Mouse (Mus musculus): ENCODE measurements around the gene Rere. TPM values are rescaled to one million over a fixed set of nuclear protein-coding genes. Genes with fewer than 3 reads are reported as not detected.

Rere gene
- polyA plus RNA-seq, 1 experiment from 2014 or later: 8.3 TPM

DNA sequence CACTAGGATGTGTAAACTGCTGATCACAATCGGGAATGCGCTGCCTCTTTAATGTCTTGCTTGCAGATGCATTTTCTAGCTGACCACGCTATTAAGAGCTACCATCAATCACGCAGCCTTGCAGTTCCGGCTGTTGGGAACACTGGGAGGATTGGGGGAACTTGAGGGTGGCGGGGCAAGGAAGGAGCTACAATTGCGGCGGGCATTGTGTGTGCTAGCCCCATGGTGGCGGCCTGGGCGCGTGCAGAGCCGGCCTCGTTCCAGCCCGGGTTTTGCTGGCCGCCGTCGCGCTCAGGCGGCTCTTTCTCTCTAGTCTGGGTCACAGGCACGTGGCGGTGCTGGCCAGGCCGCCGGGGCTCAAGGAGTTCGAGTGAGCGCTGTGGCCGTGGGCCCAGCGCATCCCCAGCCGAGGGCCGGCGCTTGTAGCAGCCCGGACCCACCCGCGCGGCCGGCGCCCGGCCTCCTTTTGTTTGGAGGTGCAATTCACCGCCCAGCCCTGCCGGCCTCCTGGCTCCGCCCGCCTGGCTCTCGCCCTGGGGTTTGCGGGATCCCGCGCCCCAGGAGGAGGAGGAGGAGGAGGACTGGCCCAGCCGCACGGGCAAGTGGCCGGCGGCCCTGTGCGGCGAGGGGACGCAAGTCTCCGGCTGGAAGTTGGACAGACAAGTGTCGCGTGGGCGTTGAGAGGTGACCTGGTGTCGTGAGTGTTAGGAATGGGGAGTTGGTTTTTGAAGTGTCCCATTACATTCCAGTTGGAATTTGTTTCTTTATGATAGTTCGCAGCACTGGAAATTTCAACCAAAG lies 90.3 kb downstream of the Rere start:
- no peaks in the 10 kb centered on the region for H3K36me3 ChIP-seq (ENCODE audit: control insufficient read depth, insufficient read depth, low read length)
- TF ChIP-seq EP300 (optimal IDR thresholded peaks at IDR 0.05) (no peak), CTCF (IDR thresholded peaks at IDR 0.05; ENCODE audit: low read depth) (peak; percentile 48; the same call in 1 of the 2 replicates)
- peaks cover 12% of the 10 kb centered on the region for H3K4me1 ChIP-seq (replicated peaks; ENCODE audit: control insufficient read depth, insufficient read depth)
- peak; percentile 83 for DNase-seq (ENCODE audit: low spot score)
- ATAC-seq (ENCODE audit: low FRiP score, low TSS enrichment): peak; percentile 88
- H3K27me3 ChIP-seq (ENCODE audit: control insufficient read depth, insufficient read depth, low read length): no peaks in the 10 kb centered on the region
- WGBS: under 1% methylated on average over 46 of the region's 58 CpGs
- H3K27ac ChIP-seq (replicated peaks): peak overlapping the region; percentile 86
- H3K4me2 ChIP-seq (replicated peaks; ENCODE audit: low read depth): peak overlapping the region; percentile 97
- H3K4me3 ChIP-seq (ENCODE audit: low read depth, low read length): peak overlapping the region; percentile 59
- H3K9ac ChIP-seq (ENCODE audit: low read length): peak overlapping the region; percentile 74
- no peaks in the 10 kb centered on the region for H3K9me3 ChIP-seq (ENCODE audit: control insufficient read depth, low read length)

DNA sequence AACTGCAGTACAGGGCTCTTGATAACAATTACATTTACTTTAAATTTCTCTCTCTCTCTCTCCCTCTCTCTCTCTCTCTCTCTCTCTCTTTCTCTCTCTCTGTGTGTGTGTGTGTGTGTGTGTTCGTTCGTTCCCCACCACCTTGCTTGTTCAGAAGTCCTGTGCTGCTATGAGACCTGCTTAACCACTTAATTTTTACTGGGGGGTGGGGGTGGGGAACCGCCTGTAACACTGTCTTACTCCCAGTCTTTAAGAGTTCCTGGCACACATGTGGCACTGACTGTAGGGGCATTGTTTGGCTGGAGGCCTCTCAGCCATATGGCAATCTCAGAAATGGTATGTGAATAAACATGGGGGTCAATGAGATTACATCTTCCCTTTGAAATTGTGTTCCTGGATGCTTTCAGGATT lies 91.2 kb downstream of the Rere start:
- Histone ChIP-seq H3K27ac (replicated peaks) (peak overlapping the region; percentile 40; the same call in 1 of the 2 replicates), H3K4me2 (replicated peaks; ENCODE audit: low read depth) (peak overlapping the region; percentile 97), H3K36me3 (ENCODE audit: control insufficient read depth, insufficient read depth, low read length) (no peaks in the 10 kb centered on the region), H3K4me1 (replicated peaks; ENCODE audit: control insufficient read depth, insufficient read depth) (peaks cover 12% of the 10 kb centered on the region), H3K4me3 (ENCODE audit: low read depth, low read length) (peak overlapping the region; percentile 59; the same call in 1 of the 2 replicates), H3K9ac (ENCODE audit: low read length) (no peak overlapping the region), H3K9me3 (ENCODE audit: control insufficient read depth, low read length) (no peaks in the 10 kb centered on the region), H3K27me3 (ENCODE audit: control insufficient read depth, insufficient read depth, low read length) (no peaks in the 10 kb centered on the region)
- TF ChIP-seq EP300 (optimal IDR thresholded peaks at IDR 0.05): no peak
- no peak for TF ChIP-seq CTCF (IDR thresholded peaks at IDR 0.05; ENCODE audit: low read depth)
- DNase-seq (ENCODE audit: low spot score) (no peak), ATAC-seq (ENCODE audit: low FRiP score, low TSS enrichment) (no peak)
- 23% methylated on average over 3 of the region's 3 CpGs for WGBS

- Histone ChIP-seq H3K36me3 (ENCODE audit: control insufficient read depth, insufficient read depth, low read length) (no peaks in the 10 kb centered on the region), H3K27me3 (ENCODE audit: control insufficient read depth, insufficient read depth, low read length) (no peaks in the 10 kb centered on the region), H3K4me2 (replicated peaks; ENCODE audit: low read depth) (peak overlapping the region; percentile 97), H3K4me3 (ENCODE audit: low read depth, low read length) (no peak overlapping the region), H3K9me3 (ENCODE audit: control insufficient read depth, low read length) (no peaks in the 10 kb centered on the region), H3K27ac (replicated peaks) (peak overlapping the region; percentile 40; the same call in 1 of the 2 replicates), H3K9ac (ENCODE audit: low read length) (no peak overlapping the region), H3K4me1 (replicated peaks; ENCODE audit: control insufficient read depth, insufficient read depth) (peaks cover 12% of the 10 kb centered on the region)
- 9% methylated on average over 15 of the region's 15 CpGs for WGBS
- peak; percentile 31 for DNase-seq (ENCODE audit: low spot score)
- no peak for TF ChIP-seq CTCF (IDR thresholded peaks at IDR 0.05; ENCODE audit: low read depth)
- peak; percentile 38 for ATAC-seq (ENCODE audit: low FRiP score, low TSS enrichment)
Observed at GRCm38 (mm10) chr4:150373111-150374109, 92.0 kb downstream of the Rere start.

- 31% methylated on average over 9 of the region's 9 CpGs for WGBS
- Histone ChIP-seq H3K4me3 (ENCODE audit: low read depth, low read length) (no peak overlapping the region), H3K9ac (ENCODE audit: low read length) (no peak overlapping the region), H3K27ac (replicated peaks) (no peak overlapping the region), H3K4me1 (replicated peaks; ENCODE audit: control insufficient read depth, insufficient read depth) (peaks cover 8% of the 10 kb centered on the region), H3K4me2 (replicated peaks; ENCODE audit: low read depth) (no peak overlapping the region), H3K36me3 (ENCODE audit: control insufficient read depth, insufficient read depth, low read length) (no peaks in the 10 kb centered on the region), H3K27me3 (ENCODE audit: control insufficient read depth, insufficient read depth, low read length) (no peaks in the 10 kb centered on the region), H3K9me3 (ENCODE audit: control insufficient read depth, low read length) (no peaks in the 10 kb centered on the region)
- TF ChIP-seq EP300 (optimal IDR thresholded peaks at IDR 0.05) (no peak), CTCF (IDR thresholded peaks at IDR 0.05; ENCODE audit: low read depth) (no peak)
- no peak for DNase-seq (ENCODE audit: low spot score)
- ATAC-seq (ENCODE audit: low FRiP score, low TSS enrichment): no peak
Observed at GRCm38 (mm10) chr4:150374651-150375447, 93.4 kb downstream of the Rere start.

DNA sequence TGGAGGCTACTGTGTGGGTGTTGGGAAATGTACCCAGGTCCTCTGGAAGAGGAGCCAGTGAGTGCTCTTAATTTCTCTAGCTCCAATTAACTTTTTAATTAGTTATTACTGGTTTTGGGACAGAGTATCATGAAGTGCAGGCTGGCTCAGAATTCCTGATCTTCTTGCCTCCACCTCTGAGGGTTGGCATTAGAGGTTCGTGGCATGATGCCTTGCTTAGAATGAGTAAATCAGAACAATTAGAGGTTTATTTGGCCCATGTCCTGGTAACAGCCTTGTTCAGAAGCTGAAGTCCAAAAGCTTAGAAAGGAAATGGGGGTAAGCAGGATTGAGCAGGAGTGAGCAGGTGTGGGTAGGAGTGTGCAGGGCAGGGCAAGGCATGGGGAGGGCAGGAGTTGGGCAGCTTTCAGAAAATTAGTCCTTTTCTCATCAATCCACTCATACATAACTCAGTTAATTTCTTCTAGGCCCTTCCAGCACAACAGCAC lies 94.0 kb downstream of the Rere start:
- DNase-seq (ENCODE audit: low spot score) (no peak), ATAC-seq (ENCODE audit: low FRiP score, low TSS enrichment) (no peak)
- WGBS: 73% methylated on average over 1 of the region's 1 CpGs
- TF ChIP-seq EP300 (optimal IDR thresholded peaks at IDR 0.05): no peak
- no peak overlapping the region for H3K4me2 ChIP-seq (replicated peaks; ENCODE audit: low read depth)
- H3K36me3 ChIP-seq (ENCODE audit: control insufficient read depth, insufficient read depth, low read length): no peaks in the 10 kb centered on the region
- H3K9me3 ChIP-seq (ENCODE audit: control insufficient read depth, low read length): no peaks in the 10 kb centered on the region
- no peak overlapping the region for H3K4me3 ChIP-seq (ENCODE audit: low read depth, low read length)
- H3K9ac ChIP-seq (ENCODE audit: low read length): no peak overlapping the region
- H3K27ac ChIP-seq (replicated peaks): no peak overlapping the region
- peaks cover 8% of the 10 kb centered on the region for H3K4me1 ChIP-seq (replicated peaks; ENCODE audit: control insufficient read depth, insufficient read depth)
- H3K27me3 ChIP-seq (ENCODE audit: control insufficient read depth, insufficient read depth, low read length): no peaks in the 10 kb centered on the region
